Mouse (Mus musculus) heart, embryonic 15.5 days (tissue): Measurements from ENCODE around the gene Cd164. TPM values are rescaled to one million over a fixed set of nuclear protein-coding genes. Genes with fewer than 3 reads are reported as not detected.

Experiments used
- ATAC-seq: fragments of 200-750 bp; cut with Nextera tagmentation; replicated peaks from 2 replicates; pipeline ENCODE4 v1.8.0; 2017; ENCODE audit warnings: low read depth, moderate TSS enrichment; ENCODE audit not compliant: insufficient number of reproducible peaks, insufficient read depth, low FRiP score
- H3K27ac ChIP-seq: fragments of 300-500 bp; sonication (generic); 2 replicates; pipeline ENCODE4 v1.5.1; 2015; ENCODE audit warnings: mild to moderate bottlenecking, inconsistent platforms
- H3K27me3 ChIP-seq: fragments of 300-500 bp; sonication (generic); 2 replicates; pipeline ENCODE4 v1.6.1; 2015; ENCODE audit warnings: inconsistent platforms
- H3K36me3 ChIP-seq: fragments of 300-500 bp; sonication (generic); 2 replicates; pipeline ENCODE4 v1.6.1; 2015; ENCODE audit warnings: mild to moderate bottlenecking, inconsistent platforms
- H3K4me1 ChIP-seq: fragments of 300-500 bp; sonication (generic); replicated peaks from 2 replicates; pipeline ENCODE4 v1.6.1; 2015; ENCODE audit warnings: inconsistent platforms
- H3K4me2 ChIP-seq: fragments of 300-500 bp; sonication (generic); 2 replicates; pipeline ENCODE4 v1.6.1; 2015; ENCODE audit warnings: inconsistent platforms, mild to moderate bottlenecking, moderate library complexity
- H3K4me3 ChIP-seq: fragments of 300-500 bp; sonication (generic); 2 replicates; pipeline ENCODE4 v1.5.1; 2015; ENCODE audit warnings: mild to moderate bottlenecking, inconsistent platforms
- H3K9ac ChIP-seq: fragments of 300-500 bp; sonication (generic); 2 replicates; pipeline ENCODE4 v1.6.1; 2015; ENCODE audit warnings: mild to moderate bottlenecking, inconsistent platforms
- H3K9me3 ChIP-seq: fragments of 300-500 bp; sonication (generic); replicated peaks from 2 replicates; pipeline ENCODE4 v1.6.1; 2016; ENCODE audit warnings: inconsistent platforms
- WGBS: fragments of 180-500 bp; shearing (Covaris S2); methylation state at CpG from one replicate; pipeline ENCODE4 v1.1.7; 2015; ENCODE audit warnings: mixed read lengths; 5-methylcytosine and 5-hydroxymethylcytosine counted together
- polyA plus RNA-seq: library from polyadenylated mRNA; unstranded; fragments of >200 nt; fragmentation: Nextera tagmentation; extraction: Ambion mirVana; gene quantifications from 2 replicates; pipeline ENCODE4 v1.2.1, GENCODE M21; 2015

Gene Cd164
- polyA plus RNA-seq, result 168 and 174 TPM in 2 replicates

DNA sequence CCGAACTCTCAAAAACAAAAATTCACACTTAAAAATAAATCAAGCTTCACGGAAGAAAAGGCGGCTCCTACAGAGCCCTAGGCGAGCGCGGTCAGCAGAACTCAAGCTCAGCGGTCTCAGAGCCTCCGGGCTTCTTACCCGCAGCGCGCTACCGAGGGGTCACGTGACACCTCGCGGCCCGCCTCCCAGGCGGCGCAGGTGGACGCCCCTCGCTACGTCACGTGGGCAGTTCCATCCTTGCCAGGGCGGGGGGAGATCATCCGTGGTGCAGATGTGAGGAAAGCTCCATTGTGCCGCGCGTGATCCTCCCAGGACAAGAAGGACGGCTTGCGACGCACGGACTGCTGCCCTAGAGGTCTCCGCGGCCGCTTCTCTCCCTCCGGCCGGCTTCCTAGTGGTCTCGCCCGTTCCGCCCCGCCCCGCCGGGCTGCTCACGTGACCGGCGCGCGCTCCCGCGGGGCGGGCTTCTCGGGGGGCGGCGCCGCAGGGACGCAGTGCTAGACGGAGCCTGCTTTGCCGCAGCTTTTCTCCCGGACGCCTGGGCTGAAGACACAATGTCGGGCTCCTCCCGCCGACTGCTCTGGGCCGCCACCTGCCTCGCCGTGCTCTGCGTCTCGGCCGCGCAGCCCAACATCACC lies at the start of gene Cd164:
TSS of gene Cd164 (plus strand) at position 434 of the 638 bp plus-strand sequence.
- peak within 1 kb of the TSS; percentile 92 for H3K4me3 ChIP-seq
- peak within 1 kb of the TSS; percentile 88 for H3K4me2 ChIP-seq
- peak within 1 kb of the TSS; percentile 96 for H3K9ac ChIP-seq
- peaks cover 22% of the 10 kb centered on the region for H3K4me1 ChIP-seq
- WGBS, result under 1% methylated on average over 69 of the region's 69 CpGs
- H3K36me3 ChIP-seq, result no peaks in the 10 kb centered on the region; the same call in 1 of the 2 replicates
- H3K9me3 ChIP-seq, result no peaks in the 10 kb centered on the region
- ATAC-seq, result peak; percentile 92
- H3K27me3 ChIP-seq, result no peaks in the 10 kb centered on the region
- H3K27ac ChIP-seq, result peak within 1 kb of the TSS; percentile 96

- Histone ChIP-seq H3K36me3 (peaks cover 2% of the 10 kb centered on the region; the same call in 1 of the 2 replicates), H3K4me2 (no peak overlapping the region), H3K27ac (no peak overlapping the region), H3K9me3 (no peaks in the 10 kb centered on the region), H3K4me1 (peaks cover 25% of the 10 kb centered on the region), H3K4me3 (no peak overlapping the region), H3K27me3 (no peaks in the 10 kb centered on the region), H3K9ac (no peak overlapping the region)
- WGBS, result 78% methylated on average over 3 of the region's 3 CpGs
- no peak for ATAC-seq
Observed at GRCm38 (mm10) chr10:41470693-41471092, 48.5 kb upstream of the Cd164 start.

GRCm38 (mm10) chr10:41472534-41472933 lies 46.7 kb upstream of the Cd164 start:
- Histone ChIP-seq H3K4me3 (no peak overlapping the region), H3K36me3 (no peaks in the 10 kb centered on the region), H3K9ac (no peak overlapping the region), H3K27ac (no peak overlapping the region), H3K4me2 (no peak overlapping the region), H3K27me3 (no peaks in the 10 kb centered on the region), H3K9me3 (no peaks in the 10 kb centered on the region), H3K4me1 (peaks cover 36% of the 10 kb centered on the region)
- ATAC-seq, result no peak

DNA sequence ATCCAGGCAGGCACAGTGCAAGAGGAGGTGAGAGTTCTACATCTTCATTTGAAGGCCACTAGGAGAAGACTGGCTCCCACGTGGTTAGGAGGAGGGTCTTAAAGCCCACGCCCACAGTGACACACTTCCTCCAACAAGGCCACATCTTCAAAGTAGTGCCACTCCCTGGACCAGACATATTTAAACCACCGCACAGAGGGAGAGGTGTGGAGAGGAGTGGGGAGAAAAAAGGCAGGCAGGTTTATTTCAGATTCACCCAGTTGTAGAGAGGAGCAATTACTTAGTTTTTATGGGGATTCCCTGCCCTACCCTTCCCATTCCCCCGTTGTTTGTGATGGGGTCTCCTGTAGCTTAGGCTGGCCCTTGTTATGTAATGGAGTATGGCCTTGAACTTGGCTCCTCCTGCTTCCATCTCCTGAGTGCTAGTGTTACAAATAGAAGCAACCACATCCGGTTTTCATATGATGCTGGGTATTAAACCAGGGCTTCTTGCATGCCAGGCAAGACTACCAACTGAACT lies 46.2 kb upstream of the Cd164 start:
- ATAC-seq, result no peak
- peak overlapping the region; percentile 87 for H3K27ac ChIP-seq
- no peak overlapping the region for H3K4me2 ChIP-seq
- H3K9me3 ChIP-seq, result no peaks in the 10 kb centered on the region
- peaks cover 41% of the 10 kb centered on the region for H3K4me1 ChIP-seq
- H3K4me3 ChIP-seq, result no peak overlapping the region
- no peak overlapping the region for H3K9ac ChIP-seq
- WGBS, result 76% methylated on average over 5 of the region's 5 CpGs
- no peaks in the 10 kb centered on the region for H3K36me3 ChIP-seq
- H3K27me3 ChIP-seq, result no peaks in the 10 kb centered on the region

DNA sequence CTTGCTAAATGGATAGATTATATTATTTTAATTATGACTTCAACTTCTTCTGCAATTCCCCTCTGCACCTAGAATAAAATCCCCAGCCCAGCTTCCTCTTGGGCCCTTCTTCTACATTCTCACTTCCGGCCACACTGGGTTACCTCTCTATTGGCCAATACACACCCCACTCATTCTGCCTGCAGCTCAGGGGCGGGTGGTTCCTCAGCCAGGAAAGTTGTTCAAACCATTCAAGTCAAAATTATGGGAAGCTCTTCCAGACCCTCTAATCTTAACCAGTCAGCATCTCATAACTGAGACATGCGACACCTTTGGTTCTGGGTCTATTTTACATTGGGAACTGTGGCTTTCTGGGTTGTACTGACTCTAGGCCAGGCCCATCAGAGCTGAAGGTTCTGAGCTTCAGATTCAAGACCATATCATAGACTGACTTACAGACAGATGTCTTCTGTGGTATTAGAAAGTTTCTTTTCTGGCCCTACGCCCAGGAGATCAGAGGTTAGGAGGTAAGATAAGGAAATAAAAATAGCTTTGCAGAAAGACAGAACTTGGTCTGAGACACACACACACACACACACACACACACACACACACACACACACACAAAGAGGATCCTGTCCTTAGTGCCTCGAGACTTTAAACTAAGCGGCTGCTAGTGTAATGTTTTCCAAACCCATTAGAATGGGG lies 45.3 kb upstream of the Cd164 start:
- Histone ChIP-seq H3K4me3 (no peak overlapping the region), H3K27ac (peak overlapping the region; percentile 87), H3K36me3 (peaks cover 7% of the 10 kb centered on the region; the same call in 1 of the 2 replicates), H3K4me2 (no peak overlapping the region), H3K27me3 (no peaks in the 10 kb centered on the region), H3K9ac (no peak overlapping the region), H3K9me3 (no peaks in the 10 kb centered on the region), H3K4me1 (peaks cover 48% of the 10 kb centered on the region)
- 24% methylated on average over 6 of the region's 6 CpGs for WGBS
- ATAC-seq, result no peak

DNA sequence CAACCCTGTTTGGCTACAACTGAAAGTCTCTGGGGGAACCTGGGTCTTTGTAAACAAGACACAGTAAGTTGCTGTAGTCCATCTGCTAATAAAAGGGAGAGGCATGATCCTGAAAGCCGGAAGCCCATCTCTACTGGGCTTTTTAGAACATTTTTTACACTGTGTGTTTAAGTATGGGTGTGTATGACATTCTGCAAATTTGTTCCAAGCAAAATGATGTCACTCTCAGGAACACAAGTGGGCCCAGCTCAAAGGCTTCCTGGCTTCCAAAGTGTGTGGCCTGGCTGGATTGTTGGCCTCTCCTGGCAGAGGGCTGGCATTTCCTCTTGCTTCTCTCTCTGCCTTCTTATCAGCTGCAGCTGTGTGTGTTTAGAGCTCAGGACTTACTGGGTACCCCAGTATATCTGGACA lies 44.2 kb upstream of the Cd164 start:
- WGBS, result 47% methylated on average over 1 of the region's 1 CpGs
- ATAC-seq, result no peak
- Histone ChIP-seq H3K4me3 (no peak overlapping the region), H3K9ac (no peak overlapping the region), H3K27me3 (no peaks in the 10 kb centered on the region), H3K4me2 (peak overlapping the region; percentile 85), H3K9me3 (no peaks in the 10 kb centered on the region), H3K27ac (peak overlapping the region; percentile 87), H3K4me1 (peaks cover 48% of the 10 kb centered on the region), H3K36me3 (peaks cover 15% of the 10 kb centered on the region; the same call in 1 of the 2 replicates)

GRCm38 (mm10) chr10:41476171-41477017 lies 42.8 kb upstream of the Cd164 start, which contains the start of gene Mical1:
Mical1 (plus strand) TSS chr10:41476314.
- no peaks in the 10 kb centered on the region for H3K9me3 ChIP-seq
- H3K4me3 ChIP-seq, result peak within 1 kb of the TSS; percentile 65
- under 1% methylated on average over 35 of the region's 35 CpGs for WGBS

DNA sequence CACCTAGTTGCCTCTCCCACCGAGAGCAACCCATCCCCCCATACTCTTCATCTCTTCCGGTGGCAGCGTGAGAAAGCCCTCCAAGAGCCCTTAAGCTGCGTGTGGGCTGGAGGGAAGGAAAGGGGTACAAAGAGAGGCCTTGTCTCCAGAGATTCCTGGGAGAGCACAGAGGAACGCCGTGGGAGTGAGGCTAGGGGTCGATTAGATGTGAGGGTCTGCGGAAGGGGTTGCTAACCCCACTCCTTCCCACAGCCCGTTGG lies 42.3 kb upstream of the Cd164 start:
- no peak for ATAC-seq
- no peaks in the 10 kb centered on the region for H3K27me3 ChIP-seq
- H3K36me3 ChIP-seq, result peaks cover 18% of the 10 kb centered on the region; the same call in 1 of the 2 replicates
- peak overlapping the region; percentile 87 for H3K27ac ChIP-seq
- H3K9ac ChIP-seq, result peak overlapping the region; percentile 67
- no peaks in the 10 kb centered on the region for H3K9me3 ChIP-seq
- H3K4me2 ChIP-seq, result peak overlapping the region; percentile 85
- peak overlapping the region; percentile 65 for H3K4me3 ChIP-seq
- peaks cover 62% of the 10 kb centered on the region for H3K4me1 ChIP-seq
- under 1% methylated on average over 9 of the region's 9 CpGs for WGBS

More at GRCm38 (mm10) chr10:41476171-41477017, 42.8 kb upstream of the Cd164 start, which contains the start of gene Mical1:
- peak within 1 kb of the TSS; percentile 67 for H3K9ac ChIP-seq
- H3K27me3 ChIP-seq, result no peaks in the 10 kb centered on the region
- ATAC-seq, result peak; percentile 77
- peak within 1 kb of the TSS; percentile 87 for H3K27ac ChIP-seq
- peak within 1 kb of the TSS; percentile 85 for H3K4me2 ChIP-seq
- peaks cover 58% of the 10 kb centered on the region for H3K4me1 ChIP-seq
- peaks cover 15% of the 10 kb centered on the region; the same call in 1 of the 2 replicates for H3K36me3 ChIP-seq

DNA sequence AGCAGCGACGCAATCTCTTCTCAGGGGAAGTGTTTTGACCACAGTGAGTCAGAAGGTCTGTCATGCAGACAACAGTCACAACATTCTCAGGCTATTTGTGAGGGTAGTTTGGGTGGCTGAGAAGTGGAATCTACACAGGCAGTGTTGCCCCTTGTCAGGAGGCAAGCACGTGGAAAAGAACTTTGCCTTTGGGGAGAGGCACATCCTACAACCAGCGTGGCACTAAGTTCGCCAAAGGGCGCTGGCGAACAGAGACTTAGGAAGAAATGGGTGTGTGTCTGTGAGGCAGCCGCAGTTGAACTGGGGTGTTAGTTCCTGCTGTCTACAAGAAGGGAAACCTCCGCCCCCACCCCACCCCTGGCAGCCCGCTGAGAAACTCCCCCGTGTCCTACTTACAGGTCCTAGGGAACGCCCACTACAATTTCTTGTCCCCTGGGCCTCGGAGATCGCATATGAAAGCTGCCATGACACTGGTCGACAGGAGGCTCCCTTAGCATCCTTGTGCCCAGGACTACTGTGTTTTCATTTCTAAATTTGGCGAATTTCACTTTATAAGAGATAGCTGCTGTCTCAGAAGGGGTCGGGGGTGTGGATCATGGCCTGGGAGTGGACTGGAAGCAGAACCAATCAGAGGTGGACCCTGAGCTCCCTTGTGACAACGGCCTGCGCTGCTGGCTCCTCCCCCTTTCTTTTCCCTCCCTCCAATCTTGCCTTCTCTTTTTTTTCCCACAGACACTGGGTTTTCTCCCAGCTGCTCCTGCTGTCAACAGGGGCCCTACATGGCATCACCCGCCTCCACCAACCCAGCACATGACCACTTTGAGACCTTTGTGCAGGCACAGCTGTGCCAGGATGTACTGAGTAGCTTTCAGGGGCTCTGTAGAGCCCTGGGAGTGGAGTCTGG lies 41.7 kb upstream of the Cd164 start:
- Histone ChIP-seq H3K27me3 (no peaks in the 10 kb centered on the region), H3K4me3 (peak overlapping the region; percentile 65), H3K4me2 (peak overlapping the region; percentile 85), H3K36me3 (peaks cover 24% of the 10 kb centered on the region), H3K9me3 (no peaks in the 10 kb centered on the region), H3K4me1 (peaks cover 59% of the 10 kb centered on the region), H3K27ac (peak overlapping the region; percentile 87), H3K9ac (peak overlapping the region; percentile 67)
- WGBS, result 3% methylated on average over 20 of the region's 20 CpGs
- ATAC-seq, result peak; percentile 71

DNA sequence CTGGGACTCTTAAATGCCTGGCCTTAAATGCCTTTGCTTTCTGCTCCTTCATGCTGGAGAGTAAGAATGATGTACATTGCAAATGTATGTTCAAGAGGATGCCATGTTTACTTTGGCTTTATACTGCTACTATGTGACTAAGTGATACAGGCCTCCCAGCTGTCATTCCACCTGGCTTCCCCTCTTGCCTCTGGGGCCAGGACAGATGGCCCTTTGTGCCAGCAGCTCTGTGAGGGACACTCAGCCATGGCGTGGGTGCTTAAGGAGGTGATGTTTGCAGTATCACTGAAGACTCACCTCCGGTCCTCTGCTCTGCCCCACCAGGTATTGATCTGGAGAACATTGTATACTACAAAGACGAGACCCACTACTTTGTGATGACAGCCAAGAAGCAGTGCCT lies 39.3 kb upstream of the Cd164 start:
- H3K4me1 ChIP-seq, result peaks cover 43% of the 10 kb centered on the region
- H3K9ac ChIP-seq, result no peak overlapping the region
- H3K27me3 ChIP-seq, result no peaks in the 10 kb centered on the region
- H3K4me2 ChIP-seq, result no peak overlapping the region
- H3K4me3 ChIP-seq, result no peak overlapping the region
- peaks cover 45% of the 10 kb centered on the region for H3K36me3 ChIP-seq
- H3K27ac ChIP-seq, result no peak overlapping the region
- WGBS, result 85% methylated on average over 3 of the region's 3 CpGs
- H3K9me3 ChIP-seq, result no peaks in the 10 kb centered on the region
- no peak for ATAC-seq
